Mouse (Mus musculus) heart, adult 2 months (tissue): Measurements from ENCODE around the gene H6pd.

ENCODE experiments used
- EP300 ChIP-seq: fragments of 200-500 bp; IDR thresholded peaks from 2 replicates; pipeline ENCODE4 v1.6.1; 2011; ENCODE audit warnings: low read depth, low read length, control low read depth; ENCODE audit not compliant: insufficient read depth
- POLR2A ChIP-seq: fragments of 200-500 bp; IDR thresholded peaks from 2 replicates; pipeline ENCODE4 v1.6.1; 2011; ENCODE audit warnings: mild to moderate bottlenecking, low read depth, low read length, control low read depth; ENCODE audit not compliant: insufficient read depth

- TF ChIP-seq EP300: peak; percentile 90
- TF ChIP-seq POLR2A: peak; percentile 38; the same call in 1 of the 2 replicates
Observed at GRCm38 (mm10) chr4:149941067-149941755, 67.6 kb downstream of the H6pd start.
